14 mouse cellular contexts compared by ENCODE assay signal in the genomic region with DNA sequence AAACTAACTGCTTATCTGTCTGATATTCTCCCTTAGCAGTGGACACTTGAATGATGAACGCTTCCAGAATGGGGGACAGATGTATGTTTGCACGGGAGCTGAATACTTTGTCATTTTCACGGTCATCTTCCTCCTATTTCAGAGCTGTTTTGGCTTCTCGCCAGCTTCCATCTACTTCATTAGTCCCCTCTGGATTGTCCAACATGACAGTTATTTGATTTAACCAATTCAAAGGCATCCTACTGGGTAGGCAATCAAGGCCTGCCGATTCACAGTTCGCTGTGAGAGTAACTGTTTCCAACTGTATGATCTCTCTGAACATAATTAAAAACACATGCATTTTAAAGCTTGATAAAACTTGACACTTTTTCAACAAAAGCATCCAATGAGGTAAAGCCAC.
A peak's percentile ranks its signal among the peaks of the same experiment; 100 is the strongest.
DNase-seq lines count a peak whose midpoint lies in the region; ATAC-seq lines count a peak whose summit lies in the region.
"Had no signal": no experiment of that assay in that cellular context is flagged by ENCODE, and none has a peak within 500 bp of the region (broad histone marks: within the 10 kb centered on the region; RNA-seq: fewer than 3 reads in every experiment).

No protein-coding gene starts in this region.

- peaks cover 9% of the 10 kb centered on the region; the same call in 1 of the 2 replicates for H3K4me1 ChIP-seq in midbrain, embryonic 14.5 days (ENCODE audit: control insufficient read depth, insufficient read depth, low read length)
- no peaks in the 10 kb centered on the region for H3K4me1 ChIP-seq in midbrain, embryonic 11.5 days (ENCODE audit: control insufficient read depth, insufficient read depth, low read length)
- peaks cover 16% of the 10 kb centered on the region for H3K4me1 ChIP-seq in hindbrain, embryonic 14.5 days (replicated peaks; ENCODE audit: control insufficient read depth, insufficient read depth, low read length)
- H3K4me1 ChIP-seq: heart, embryonic 15.5 days had no signal

- WGBS in midbrain, embryonic 14.5 days = 34% methylated on average over 6 of the region's 6 CpGs
- WGBS in midbrain, embryonic 11.5 days = 64% methylated on average over 6 of the region's 6 CpGs
- 25% methylated on average over 6 of the region's 6 CpGs for WGBS in hindbrain, embryonic 14.5 days

- peak; percentile 60 to 67 for DNase-seq in cerebellum, postnatal 14 days
- DNase-seq in cerebellum, adult 11-12 months = no peak
- peak; percentile 79 for DNase-seq in midbrain, embryonic 14.5 days
- no peak for DNase-seq in midbrain, embryonic 11.5 days (ENCODE audit: low spot score, missing footprints)
- DNase-seq in hindbrain, embryonic 14.5 days (ENCODE audit: low spot score) = peak; percentile 70
- peak; percentile 94 for DNase-seq in retina, postnatal 1 day
- no peak for DNase-seq in left cerebral cortex, adult 8-10 months (ENCODE audit: low spot score in 2 of 2)
- DNase-seq: cerebellum, adult 11 months; gastrocnemius, postnatal 10 days; kidney, adult 11 months had no signal

- no peak overlapping the region for H3K4me3 ChIP-seq in midbrain, embryonic 14.5 days (replicated peaks; ENCODE audit: low read depth, low read length)
- H3K4me3 ChIP-seq in midbrain, embryonic 11.5 days (ENCODE audit: low read depth, low read length) = no peak overlapping the region
- H3K4me3 ChIP-seq in hindbrain, embryonic 14.5 days (replicated peaks; ENCODE audit: low read length) = no peak overlapping the region
- H3K4me3 ChIP-seq: heart, embryonic 15.5 days; lung, embryonic 15.5 days; myocyte had no signal

- H3K4me2 ChIP-seq in midbrain, embryonic 14.5 days (ENCODE audit: low read length) = no peak overlapping the region
- no peak overlapping the region for H3K4me2 ChIP-seq in midbrain, embryonic 11.5 days
- H3K4me2 ChIP-seq in hindbrain, embryonic 14.5 days (replicated peaks) = no peak overlapping the region
- H3K4me2 ChIP-seq: heart, embryonic 15.5 days; lung, embryonic 15.5 days had no signal

- no peaks in the 10 kb centered on the region for H3K36me3 ChIP-seq in midbrain, embryonic 14.5 days (ENCODE audit: control insufficient read depth, insufficient read depth, low read length)
- no peaks in the 10 kb centered on the region for H3K36me3 ChIP-seq in midbrain, embryonic 11.5 days (ENCODE audit: control insufficient read depth, insufficient read depth, low read length)
- H3K36me3 ChIP-seq in hindbrain, embryonic 14.5 days (replicated peaks; ENCODE audit: control insufficient read depth, insufficient read depth) = no peaks in the 10 kb centered on the region
- H3K36me3 ChIP-seq: heart, embryonic 15.5 days; lung, embryonic 15.5 days had no signal

- no peaks in the 10 kb centered on the region for H3K27me3 ChIP-seq in midbrain, embryonic 14.5 days (ENCODE audit: control insufficient read depth, insufficient read depth, low read length)
- no peaks in the 10 kb centered on the region for H3K27me3 ChIP-seq in midbrain, embryonic 11.5 days (ENCODE audit: control insufficient read depth, insufficient read depth, low read length)
- no peaks in the 10 kb centered on the region for H3K27me3 ChIP-seq in hindbrain, embryonic 14.5 days (ENCODE audit: control insufficient read depth, insufficient read depth, low read length)
- H3K27me3 ChIP-seq: heart, embryonic 15.5 days; lung, embryonic 15.5 days had no signal

- 0 out of 2 replicates have a peak, but pooled peaks have one; percentile 24 for ATAC-seq in midbrain, embryonic 14.5 days (ENCODE audit: low FRiP score, low TSS enrichment)
- no peak for ATAC-seq in midbrain, embryonic 11.5 days (ENCODE audit: low FRiP score)
- ATAC-seq in hindbrain, embryonic 14.5 days (ENCODE audit: low FRiP score) = peak; percentile 78; the same call in 1 of the 2 replicates
- no peak for ATAC-seq in granulocyte monocyte progenitor cell, adult 5-6 weeks (replicated peaks; ENCODE audit: poor library complexity, severe bottlenecking)

- H3K9me3 ChIP-seq in midbrain, embryonic 14.5 days (ENCODE audit: control insufficient read depth, low read length) = no peaks in the 10 kb centered on the region
- H3K9me3 ChIP-seq in midbrain, embryonic 11.5 days (ENCODE audit: control insufficient read depth, low read length) = no peaks in the 10 kb centered on the region
- no peaks in the 10 kb centered on the region for H3K9me3 ChIP-seq in hindbrain, embryonic 14.5 days (ENCODE audit: control insufficient read depth, low read length)
- H3K9me3 ChIP-seq: heart, embryonic 15.5 days; lung, embryonic 15.5 days had no signal

- H3K27ac ChIP-seq in midbrain, embryonic 14.5 days (replicated peaks; ENCODE audit: low read depth, low read length) = no peak overlapping the region
- H3K27ac ChIP-seq in midbrain, embryonic 11.5 days (ENCODE audit: low read depth, low read length) = no peak overlapping the region
- H3K27ac ChIP-seq in hindbrain, embryonic 14.5 days = no peak overlapping the region
- H3K27ac ChIP-seq: heart, embryonic 15.5 days; lung, embryonic 15.5 days had no signal

- no peak overlapping the region for H3K9ac ChIP-seq in midbrain, embryonic 14.5 days (replicated peaks; ENCODE audit: low read length)
- H3K9ac ChIP-seq in midbrain, embryonic 11.5 days (ENCODE audit: low read length) = no peak overlapping the region
- H3K9ac ChIP-seq in hindbrain, embryonic 14.5 days = no peak overlapping the region
- H3K9ac ChIP-seq: heart, embryonic 15.5 days; lung, embryonic 15.5 days had no signal

Comparison
In these comparisons a context has a peak if more than half of its experiments do, and no peak if none do; other contexts are left out.
1. DNase-seq: peak in cerebellum, postnatal 14 days (2 of 2), midbrain, embryonic 14.5 days (single experiment), hindbrain, embryonic 14.5 days (single experiment) and retina, postnatal 1 day (single experiment); none in cerebellum, adult 11-12 months (single experiment), midbrain, embryonic 11.5 days (single experiment) and left cerebral cortex, adult 8-10 months (0 of 2).
2. ATAC-seq: peak in midbrain, embryonic 14.5 days (single experiment) and hindbrain, embryonic 14.5 days (single experiment); none in midbrain, embryonic 11.5 days (single experiment) and granulocyte monocyte progenitor cell, adult 5-6 weeks (single experiment).